In the genomic region with DNA sequence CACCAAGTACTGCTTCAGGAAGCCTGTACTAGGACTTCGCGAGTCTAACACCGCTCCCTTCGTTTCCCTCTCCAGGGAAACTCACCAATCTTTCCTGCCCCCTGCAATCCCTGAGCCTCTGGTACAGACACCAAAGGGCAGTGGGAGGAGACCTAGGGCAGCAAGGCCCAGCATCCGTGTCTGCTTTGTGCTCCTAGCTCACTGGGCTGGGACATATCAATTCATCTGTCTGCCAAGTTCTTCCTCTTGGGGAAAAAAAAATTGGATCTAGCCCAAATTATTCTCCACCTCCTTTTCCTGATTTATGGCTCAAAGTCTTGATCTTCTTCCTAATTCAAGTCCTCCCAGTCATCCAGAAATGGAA, we compare ENCODE assay signal across 8 mouse cellular contexts.
DNase-seq lines count a peak whose midpoint lies in the region; ATAC-seq lines count a peak whose summit lies in the region.
"Had no signal": no experiment of that assay in that cellular context is flagged by ENCODE, and none has a peak within 500 bp of the region (broad histone marks: within the 10 kb centered on the region; RNA-seq: fewer than 3 reads in every experiment).

No protein-coding gene starts in this region.

- no peaks in the 10 kb centered on the region for H3K9me3 ChIP-seq in kidney, embryonic 16.5 days (ENCODE audit: low read length)
- no peaks in the 10 kb centered on the region for H3K9me3 ChIP-seq in forebrain, embryonic 10.5 days
- no peaks in the 10 kb centered on the region for H3K9me3 ChIP-seq in hindbrain, embryonic 15.5 days
- H3K9me3 ChIP-seq in neural tube, embryonic 12.5 days = no peaks in the 10 kb centered on the region
- H3K9me3 ChIP-seq: liver, embryonic 15.5 days had no signal

- 4% methylated on average over 5 of the region's 5 CpGs for WGBS in kidney, embryonic 16.5 days
- 3% methylated on average over 5 of the region's 5 CpGs for WGBS in forebrain, embryonic 10.5 days
- 5% methylated on average over 5 of the region's 5 CpGs for WGBS in hindbrain, embryonic 15.5 days
- 5% methylated on average over 5 of the region's 5 CpGs for WGBS in neural tube, embryonic 12.5 days

- H3K4me3 ChIP-seq in kidney, embryonic 16.5 days (ENCODE audit: low read length) = peak overlapping the region; percentile 23; the same call in 1 of the 2 replicates
- peak overlapping the region; percentile 38 for H3K4me3 ChIP-seq in forebrain, embryonic 10.5 days
- H3K4me3 ChIP-seq in hindbrain, embryonic 15.5 days = 0 out of 2 replicates have a peak overlapping the region, but pooled peaks have one; percentile 4
- no peak overlapping the region for H3K4me3 ChIP-seq in neural tube, embryonic 12.5 days
- H3K4me3 ChIP-seq: liver, embryonic 15.5 days had no signal

- peaks cover 12% of the 10 kb centered on the region; the same call in 1 of the 2 replicates for H3K4me1 ChIP-seq in kidney, embryonic 16.5 days (ENCODE audit: insufficient read depth, low read length)
- H3K4me1 ChIP-seq in forebrain, embryonic 10.5 days = peaks cover 9% of the 10 kb centered on the region
- H3K4me1 ChIP-seq in hindbrain, embryonic 15.5 days (replicated peaks) = peaks cover 29% of the 10 kb centered on the region
- 0 out of 2 replicates have a peak, but pooled peaks cover 2% of the 10 kb centered on the region for H3K4me1 ChIP-seq in neural tube, embryonic 12.5 days
- H3K4me1 ChIP-seq: liver, embryonic 15.5 days had no signal

- H3K4me2 ChIP-seq in kidney, embryonic 16.5 days (replicated peaks; ENCODE audit: low read depth, low read length) = peak overlapping the region; percentile 51
- peak overlapping the region; percentile 43 for H3K4me2 ChIP-seq in hindbrain, embryonic 15.5 days
- H3K4me2 ChIP-seq in neural tube, embryonic 12.5 days (replicated peaks) = peak overlapping the region; percentile 51
- H3K4me2 ChIP-seq: liver, embryonic 15.5 days had no signal

- no peak overlapping the region for H3K27ac ChIP-seq in kidney, embryonic 16.5 days (ENCODE audit: low read length)
- H3K27ac ChIP-seq in forebrain, embryonic 10.5 days = no peak overlapping the region
- no peak overlapping the region for H3K27ac ChIP-seq in hindbrain, embryonic 15.5 days (replicated peaks)
- H3K27ac ChIP-seq in neural tube, embryonic 12.5 days = no peak overlapping the region
- H3K27ac ChIP-seq: liver, embryonic 15.5 days had no signal

- DNase-seq in kidney, adult 8-10 months = no peak
- DNase-seq in forebrain, embryonic 10.5 days (ENCODE audit: extremely low spot score, low spot score) = no peak
- DNase-seq in frontal cortex, postnatal 10 days (ENCODE audit: low spot score in 2 of 2) = no peak
- no peak for DNase-seq in layer of hippocampus, adult 18-20 months (ENCODE audit: low spot score in 2 of 2)

- peak overlapping the region; percentile 45; the same call in 1 of the 2 replicates for H3K9ac ChIP-seq in kidney, embryonic 16.5 days (replicated peaks; ENCODE audit: low read length)
- no peak overlapping the region for H3K9ac ChIP-seq in hindbrain, embryonic 15.5 days
- H3K9ac ChIP-seq in neural tube, embryonic 12.5 days = no peak overlapping the region
- H3K9ac ChIP-seq: liver, embryonic 15.5 days had no signal

- H3K36me3 ChIP-seq in kidney, embryonic 16.5 days (ENCODE audit: insufficient read depth, low read length) = no peaks in the 10 kb centered on the region
- H3K36me3 ChIP-seq in forebrain, embryonic 10.5 days (replicated peaks) = no peaks in the 10 kb centered on the region
- H3K36me3 ChIP-seq in hindbrain, embryonic 15.5 days = no peaks in the 10 kb centered on the region
- H3K36me3 ChIP-seq in neural tube, embryonic 12.5 days = no peaks in the 10 kb centered on the region
- H3K36me3 ChIP-seq: liver, embryonic 15.5 days had no signal

- ATAC-seq in kidney, embryonic 16.5 days (ENCODE audit: low FRiP score, low TSS enrichment) = peak; percentile 57
- ATAC-seq in hindbrain, embryonic 15.5 days (ENCODE audit: low FRiP score, low read depth) = peak; percentile 37
- 0 out of 2 replicates have a peak, but pooled peaks have one; percentile 32 for ATAC-seq in neural tube, embryonic 12.5 days (ENCODE audit: low FRiP score, low read depth)

- H3K27me3 ChIP-seq in kidney, embryonic 16.5 days (ENCODE audit: insufficient read depth, low read length) = no peaks in the 10 kb centered on the region
- peaks cover 10% of the 10 kb centered on the region for H3K27me3 ChIP-seq in forebrain, embryonic 10.5 days (ENCODE audit: poor library complexity, severe bottlenecking)
- H3K27me3 ChIP-seq in hindbrain, embryonic 15.5 days = no peaks in the 10 kb centered on the region
- H3K27me3 ChIP-seq in neural tube, embryonic 12.5 days (replicated peaks) = no peaks in the 10 kb centered on the region
